Mouse (Mus musculus) kidney, embryonic 14.5 days (tissue): Measurements from ENCODE around the gene Son. TPM values are rescaled to one million over a fixed set of nuclear protein-coding genes. Genes with fewer than 3 reads are reported as not detected.

Source experiments
- polyA plus RNA-seq: library from polyadenylated mRNA; unstranded; fragments of >200 nt; fragmentation: Nextera tagmentation; extraction: Ambion mirVana; gene quantifications from 2 replicates; pipeline ENCODE4 v1.2.1, GENCODE M21; 2014

The Son gene
- polyA plus RNA-seq, 1 experiment from 2014 or later, result 160 TPM

Other genes with a start within 250 kb of the Son start
- 17.4 and 21.3 TPM in 2 replicates for gene Il10rb, start 241.3 kb upstream of the Son start, polyA plus RNA-seq
- gene Ifnar1, start 162.3 kb upstream of the Son start, polyA plus RNA-seq, result 37.8 and 69.6 TPM in 2 replicates
- gene Ifngr2, start 100.4 kb upstream of the Son start, polyA plus RNA-seq, result 36.0 and 45.7 TPM in 2 replicates
- gene Tmem50b, start 49.7 kb upstream of the Son start, polyA plus RNA-seq, result 20.0 and 34.7 TPM in 2 replicates
- 2.9 and 3.0 TPM in 2 replicates for gene Dnajc28, start 28.5 kb upstream of the Son start, polyA plus RNA-seq
- gene Gart, start 554 bp upstream of the Son start, polyA plus RNA-seq, result 90.5 and 128 TPM in 2 replicates
- 21.1 and 25.6 TPM in 2 replicates for gene Donson, start 41.3 kb downstream of the Son start, polyA plus RNA-seq
- 77.3 and 82.4 TPM in 2 replicates for gene Cryzl1, start 81.5 kb downstream of the Son start, polyA plus RNA-seq
- gene Itsn1, start 81.8 kb downstream of the Son start, polyA plus RNA-seq, result 18.8 and 27.7 TPM in 2 replicates